Mouse (Mus musculus) brain, adult 2 months (tissue): ENCODE results near the gene Ankrd65.
A peak's percentile ranks its signal among the peaks of the same experiment; 100 is the strongest.
"Not testable (repeated sequence)": the region's sequence is repeated elsewhere in the genome, so short reads cannot be mapped to it uniquely, and the experiment has no call there.

Source experiments
- DNase-seq: peaks from one replicate; pipeline ENCODE4 v3.0.0; 2011; ENCODE audit warnings: low read depth, low spot score

The Ankrd65 gene

DNA sequence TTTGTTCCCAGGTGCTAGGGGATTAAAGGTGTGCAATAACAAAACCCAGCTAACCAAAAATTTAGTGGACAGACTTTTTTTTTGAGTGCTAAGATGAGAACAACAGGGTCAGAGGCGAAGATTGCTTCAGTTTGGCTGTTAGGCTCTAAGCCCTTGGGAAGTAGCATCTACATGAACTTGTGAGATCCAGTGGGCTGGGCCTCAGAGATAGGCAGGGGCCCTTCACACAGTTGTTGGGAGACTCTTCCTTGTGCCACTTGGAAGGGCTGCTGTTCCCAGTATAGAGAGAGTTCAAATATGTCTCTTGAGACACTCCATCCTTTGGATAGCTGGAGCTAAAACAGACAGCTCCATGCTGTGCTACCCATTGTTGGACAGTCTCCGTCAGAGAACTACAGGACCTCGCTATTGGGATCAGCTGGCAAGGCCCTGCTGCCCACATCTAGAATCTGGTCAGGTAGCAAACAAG, at the start of gene Ankrd65:
Gene Ankrd65, plus strand, starts transcription at position 419 of the 469 bp plus-strand sequence.
- no peak for DNase-seq

GRCm38 (mm10) chr4:155740681-155741080, 49.6 kb upstream of the Ankrd65 start:
- DNase-seq = not testable (repeated sequence)

DNA sequence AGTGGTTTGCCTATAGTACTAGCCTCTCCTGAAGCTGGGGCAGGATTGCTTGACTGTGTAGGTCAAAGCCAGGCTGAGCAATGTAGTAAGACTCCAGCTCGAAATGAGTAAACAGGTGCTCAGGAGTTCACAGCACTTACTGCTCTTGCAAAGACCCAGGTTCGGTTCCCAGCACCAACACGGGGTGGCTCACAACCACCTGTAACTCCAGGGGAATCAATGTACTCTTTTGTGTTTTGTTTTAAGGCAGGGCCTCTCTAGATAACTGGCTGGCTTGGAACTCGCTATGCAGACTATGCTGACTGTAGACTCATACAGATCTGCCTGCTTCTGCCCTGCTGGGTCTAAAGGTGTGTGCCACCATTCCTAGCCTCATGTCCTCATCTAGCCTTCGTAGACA, 47.6 kb upstream of the Ankrd65 start:
- DNase-seq = no peak

DNA sequence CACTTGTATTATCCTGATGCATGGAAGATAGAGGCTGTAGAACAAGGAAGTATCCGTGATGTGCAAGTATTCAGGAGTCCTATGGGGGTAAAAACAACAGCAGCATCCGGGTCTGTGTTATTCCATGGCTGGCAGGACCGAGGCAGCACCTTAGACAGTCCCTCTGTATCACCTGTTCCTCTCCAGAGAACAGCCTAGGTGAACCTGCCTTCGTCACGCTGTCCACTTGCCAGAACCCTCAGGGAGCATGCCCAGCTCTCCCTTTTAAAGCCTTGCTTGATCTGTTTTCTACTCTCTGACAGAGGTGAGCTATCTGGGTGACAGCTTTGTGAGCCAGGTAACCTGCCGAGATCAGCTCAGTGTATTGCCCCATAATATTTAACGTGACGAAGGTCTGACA, 45.8 kb upstream of the Ankrd65 start:
- DNase-seq = peak; percentile 68

GRCm38 (mm10) chr4:155745136-155745535, 45.1 kb upstream of the Ankrd65 start:
- no peak for DNase-seq

- peak; percentile 96 for DNase-seq
Observed at GRCm38 (mm10) chr4:155746036-155746548, 44.1 kb upstream of the Ankrd65 start.

DNA sequence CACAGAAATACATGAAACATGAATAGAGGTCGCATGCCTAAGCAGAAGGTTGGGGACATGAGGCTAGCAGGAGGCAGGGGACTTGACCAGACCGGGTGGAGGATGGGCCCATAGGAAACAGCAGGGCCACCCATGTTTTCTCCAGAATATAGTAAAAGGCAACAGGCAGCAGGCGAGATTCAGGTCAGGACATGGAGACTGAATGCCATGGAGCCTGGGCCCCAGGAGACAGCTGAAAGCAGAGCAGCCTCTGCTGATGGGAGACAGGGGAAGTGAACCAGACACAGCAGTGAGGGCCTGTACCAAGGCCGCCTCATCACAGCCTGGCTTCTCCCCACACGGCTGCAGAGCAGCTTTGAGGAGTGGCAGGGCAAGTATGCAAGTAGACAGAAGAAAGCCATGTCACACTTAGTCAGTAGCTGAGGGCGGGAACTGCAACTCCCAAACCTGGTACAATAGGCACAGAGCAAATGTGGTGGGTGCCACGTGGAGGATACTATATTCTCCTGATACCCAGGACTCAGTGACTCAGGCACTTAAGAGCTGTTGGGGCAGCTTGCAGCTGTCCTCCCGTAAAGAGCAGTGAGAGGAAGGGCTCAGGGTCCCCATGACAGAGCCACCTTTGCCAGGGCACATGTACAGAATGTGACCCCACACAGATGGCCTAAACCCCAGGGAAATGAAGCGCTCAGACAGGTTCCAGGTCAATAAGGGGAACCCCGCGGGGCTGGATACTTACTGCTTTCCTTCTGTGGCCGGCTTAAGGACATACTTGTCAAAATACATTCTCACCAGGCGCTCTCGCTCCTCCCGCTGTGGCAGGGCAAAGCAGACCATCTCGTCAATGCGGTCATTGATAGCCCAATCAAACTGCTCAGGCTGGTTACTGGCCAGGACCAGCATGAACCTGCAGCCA, 43.4 kb upstream of the Ankrd65 start:
- DNase-seq = peak; percentile 73

GRCm38 (mm10) chr4:155757011-155757410, 33.2 kb upstream of the Ankrd65 start:
- no peak for DNase-seq

GRCm38 (mm10) chr4:155759862-155760612, 30.2 kb upstream of the Ankrd65 start:
- peak; percentile 56 for DNase-seq

DNA sequence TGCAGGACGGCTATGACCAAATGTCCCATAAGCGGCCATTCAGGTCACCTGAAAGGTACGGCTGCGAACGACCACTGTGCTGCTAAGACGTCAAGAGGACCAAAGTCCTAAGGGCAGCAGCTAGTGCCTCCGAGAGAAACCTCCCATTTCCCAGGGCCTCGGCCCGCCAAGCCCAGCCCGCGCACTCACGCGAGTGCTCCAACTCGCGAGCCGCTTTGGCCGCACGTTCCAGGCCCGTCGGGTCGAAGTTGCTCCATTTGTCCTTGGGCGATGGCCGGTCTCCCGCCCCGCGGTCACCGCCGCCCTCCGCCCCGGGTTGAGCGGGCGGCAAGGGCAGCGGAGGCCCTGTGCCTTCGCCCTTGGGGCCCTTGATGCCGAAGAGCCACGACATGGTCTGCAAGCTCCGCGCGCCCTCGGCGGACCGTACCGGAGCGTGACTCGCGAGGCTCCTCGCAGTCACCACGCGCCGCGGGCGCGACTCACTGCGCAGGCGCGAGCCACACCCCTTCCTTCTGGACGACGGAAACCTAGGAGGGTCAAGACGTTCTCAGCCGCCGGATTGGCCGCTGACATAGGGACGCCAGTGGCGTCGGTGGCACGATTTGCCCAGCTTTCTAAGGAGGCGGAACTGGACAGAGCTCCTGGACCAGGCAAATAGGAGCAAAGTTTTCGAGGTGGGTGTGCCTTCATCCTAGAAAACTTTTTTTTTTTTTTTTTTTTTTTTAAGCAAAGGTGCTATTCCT, 29.5 kb upstream of the Ankrd65 start, which contains the start of gene Atad3a:
Gene Atad3a, minus strand, starts transcription at position 481 of the 743 bp plus-strand sequence.
- DNase-seq = peak; percentile 99

GRCm38 (mm10) chr4:155761356-155762099, 28.7 kb upstream of the Ankrd65 start:
- no peak for DNase-seq

GRCm38 (mm10) chr4:155762357-155762756, 27.9 kb upstream of the Ankrd65 start:
- DNase-seq = no peak

- DNase-seq = no peak
Observed at GRCm38 (mm10) chr4:155769496-155769879, 20.8 kb upstream of the Ankrd65 start.

DNA sequence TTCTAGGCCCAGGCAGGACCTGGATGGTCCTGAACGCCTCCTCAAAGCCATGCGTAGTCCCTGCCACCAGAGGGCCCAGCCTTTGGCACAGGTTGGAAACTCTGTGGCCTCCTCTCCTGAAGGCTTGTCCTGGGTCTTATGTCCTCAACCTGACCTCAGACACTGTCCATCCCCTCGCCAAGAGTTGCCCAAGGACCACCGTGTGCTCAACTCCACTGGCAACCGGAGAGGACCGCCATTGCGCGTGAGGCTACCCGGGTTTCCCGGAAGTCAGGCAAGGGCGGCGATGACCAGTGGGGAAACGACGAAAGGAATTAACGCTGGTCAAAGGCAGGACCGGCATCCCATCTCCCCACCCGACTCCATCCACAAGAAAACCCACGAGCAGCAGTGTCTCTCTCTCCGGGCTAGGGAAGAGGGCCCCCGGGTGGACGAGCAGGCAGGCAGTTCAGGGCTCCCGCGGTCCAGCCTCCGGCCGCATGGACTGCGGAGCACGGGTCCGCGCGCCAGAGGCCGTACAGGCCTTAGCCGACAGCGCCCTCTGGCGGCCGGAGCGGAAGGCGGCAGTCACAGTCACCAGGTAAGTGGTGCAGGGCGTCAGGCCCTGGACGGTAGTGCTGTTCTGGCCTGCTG, 20.2 kb upstream of the Ankrd65 start:
- peak; percentile 93 for DNase-seq

GRCm38 (mm10) chr4:155770626-155771025, 19.6 kb upstream of the Ankrd65 start:
- DNase-seq = no peak

GRCm38 (mm10) chr4:155771706-155772105, 18.5 kb upstream of the Ankrd65 start:
- DNase-seq = no peak

DNA sequence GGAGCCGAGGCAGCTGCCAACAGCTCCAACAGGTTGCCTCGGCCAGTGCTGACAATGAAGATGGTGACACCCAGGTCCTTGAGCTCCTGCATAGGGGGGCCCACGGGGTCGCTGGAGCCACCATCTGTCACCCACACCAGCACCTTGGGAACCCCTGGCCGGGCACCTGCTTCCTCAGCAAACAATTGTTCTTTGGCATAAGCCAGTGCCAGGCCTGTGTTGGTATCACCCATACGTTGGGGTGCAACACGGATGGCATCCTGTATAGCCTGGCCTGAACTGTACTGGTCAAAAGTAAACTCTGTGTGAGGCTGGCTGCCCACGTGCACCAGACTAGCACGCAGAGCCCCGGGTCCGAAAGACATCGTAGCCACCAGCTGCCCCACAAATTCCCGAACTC, 17.5 kb upstream of the Ankrd65 start:
- no peak for DNase-seq

DNA sequence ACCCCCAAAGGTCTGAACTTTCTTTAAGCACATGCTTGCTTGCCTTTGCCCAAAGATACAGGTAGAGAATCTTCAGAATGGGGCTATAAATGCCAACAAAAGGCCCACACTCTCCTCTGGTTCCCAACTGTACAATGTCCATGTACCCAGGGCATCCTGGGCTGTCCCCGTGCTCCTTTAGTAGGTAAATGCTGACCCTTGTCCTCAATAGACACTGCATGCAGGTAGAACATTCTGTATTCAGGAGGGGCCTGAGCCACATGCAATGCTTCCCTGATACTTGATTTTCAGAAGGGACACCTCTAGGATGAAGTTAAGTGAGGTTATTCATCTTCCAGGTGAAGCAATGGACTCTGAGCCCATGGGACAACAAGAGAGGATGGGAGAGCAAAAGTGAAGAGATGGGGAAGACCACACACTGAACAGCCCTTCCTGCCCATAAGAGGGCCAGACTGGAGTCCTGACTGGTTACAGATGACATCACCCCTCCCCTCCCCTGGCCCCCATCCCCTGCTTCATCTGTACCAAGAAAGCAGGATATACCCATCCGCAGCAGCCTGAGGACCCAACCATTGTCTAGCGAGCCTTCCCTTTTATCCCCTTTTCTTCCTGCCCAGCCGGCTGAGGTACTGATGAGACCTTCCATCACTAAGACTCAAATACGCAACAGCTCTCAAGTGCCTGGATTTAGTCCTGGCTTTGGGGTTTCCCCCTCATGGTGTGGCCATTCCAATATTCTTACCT, 16.7 kb upstream of the Ankrd65 start:
- no peak for DNase-seq

GRCm38 (mm10) chr4:155774280-155774754, 15.9 kb upstream of the Ankrd65 start, which contains the start of gene Vwa1:
Gene Vwa1 (minus strand): TSS chr4:155774698.
- DNase-seq = peak; percentile 96
